Mouse (Mus musculus) forebrain, embryonic 13.5 days (tissue): ENCODE results near the gene Bmpr2. TPM values are rescaled to one million over a fixed set of nuclear protein-coding genes. Genes with fewer than 3 reads are reported as not detected.
"Not testable (repeated sequence)": the region's sequence is repeated elsewhere in the genome, so short reads cannot be mapped to it uniquely, and the experiment has no call there.

Source experiments
- ATAC-seq: fragments of 200-750 bp; cut with Nextera tagmentation; 2 replicates; pipeline ENCODE4 v1.8.0; 2017
- H3K27ac ChIP-seq: fragments of 300-500 bp; sonication (generic); 2 replicates; pipeline ENCODE4 v1.5.1; 2015; ENCODE audit warnings: inconsistent platforms, mild to moderate bottlenecking, moderate library complexity
- H3K27me3 ChIP-seq: fragments of 300-500 bp; sonication (generic); 2 replicates; pipeline ENCODE4 v1.6.1; 2015; ENCODE audit warnings: mild to moderate bottlenecking, inconsistent platforms
- H3K36me3 ChIP-seq: fragments of 300-500 bp; sonication (generic); 2 replicates; pipeline ENCODE4 v1.6.1; 2015; ENCODE audit warnings: mild to moderate bottlenecking, inconsistent platforms; ENCODE audit not compliant: poor library complexity, severe bottlenecking
- H3K4me1 ChIP-seq: fragments of 300-500 bp; sonication (generic); 2 replicates; pipeline ENCODE4 v1.6.1; 2015; ENCODE audit warnings: inconsistent platforms
- H3K4me2 ChIP-seq: fragments of 300-500 bp; sonication (generic); 2 replicates; pipeline ENCODE4 v1.6.1; 2015; ENCODE audit warnings: inconsistent platforms, mild to moderate bottlenecking, moderate library complexity
- H3K4me3 ChIP-seq: fragments of 300-500 bp; sonication (generic); 2 replicates; pipeline ENCODE4 v1.5.1; 2015; ENCODE audit warnings: mild to moderate bottlenecking, inconsistent platforms
- H3K9ac ChIP-seq: fragments of 300-500 bp; sonication (generic); 2 replicates; pipeline ENCODE4 v1.6.1; 2015; ENCODE audit warnings: mild to moderate bottlenecking, inconsistent platforms
- H3K9me3 ChIP-seq: fragments of 300-500 bp; sonication (generic); replicated peaks from 2 replicates; pipeline ENCODE4 v1.6.1; 2016; ENCODE audit warnings: inconsistent platforms
- WGBS: fragments of 180-500 bp; shearing (Covaris S2); methylation state at CpG from one replicate; pipeline ENCODE4 v1.1.7; 2015; 5-methylcytosine and 5-hydroxymethylcytosine counted together
- polyA plus RNA-seq: library from polyadenylated mRNA; unstranded; fragments of >200 nt; fragmentation: Nextera tagmentation; extraction: Ambion mirVana; gene quantifications from 2 replicates; pipeline ENCODE4 v1.2.1, GENCODE M21; 2015

The Bmpr2 gene
- polyA plus RNA-seq: 12.4 and 12.6 TPM in 2 replicates

GRCm38 (mm10) chr1:59763164-59763768, at the start of gene Bmpr2:
Bmpr2 (plus strand) TSS chr1:59763400.
- Histone ChIP-seq H3K4me1 (peaks cover 28% of the 10 kb centered on the region), H3K27me3 (no peaks in the 10 kb centered on the region), H3K27ac (peak within 1 kb of the TSS; percentile 98), H3K36me3 (no peaks in the 10 kb centered on the region; the same call in 1 of the 2 replicates), H3K4me3 (peak within 1 kb of the TSS; percentile 86), H3K4me2 (peak within 1 kb of the TSS; percentile 81), H3K9ac (peak within 1 kb of the TSS; percentile 94), H3K9me3 (no peaks in the 10 kb centered on the region)
- WGBS: 0% methylated on average over 51 of the region's 75 CpGs
- ATAC-seq: peak; percentile 94

DNA sequence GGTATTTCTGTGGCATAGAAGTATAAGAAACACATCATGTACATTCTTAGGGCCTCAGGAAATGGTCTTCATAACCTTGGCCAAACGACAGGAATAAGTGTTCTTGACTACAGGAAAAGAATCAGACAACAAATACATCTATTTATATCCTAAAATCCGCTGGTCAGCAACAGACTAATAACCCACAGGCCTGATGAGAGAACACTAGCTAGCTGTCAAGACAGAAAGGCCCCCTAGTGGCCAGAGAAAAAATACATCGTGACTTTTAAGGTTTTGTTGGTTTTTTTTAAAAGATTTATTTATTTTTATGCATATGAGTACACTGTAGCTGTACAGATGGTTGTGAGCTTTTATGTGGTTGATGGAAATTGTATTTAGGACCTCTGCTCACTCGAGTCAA, 43.3 kb upstream of the Bmpr2 start:
- H3K27me3 ChIP-seq: no peaks in the 10 kb centered on the region
- no peaks in the 10 kb centered on the region for H3K9me3 ChIP-seq
- H3K4me2 ChIP-seq: no peak overlapping the region
- H3K9ac ChIP-seq: no peak overlapping the region
- H3K4me3 ChIP-seq: no peak overlapping the region
- no peak for ATAC-seq
- no peak overlapping the region for H3K27ac ChIP-seq
- H3K36me3 ChIP-seq: peaks cover 47% of the 10 kb centered on the region
- H3K4me1 ChIP-seq: no peaks in the 10 kb centered on the region
- 57% methylated on average over 4 of the region's 4 CpGs for WGBS

DNA sequence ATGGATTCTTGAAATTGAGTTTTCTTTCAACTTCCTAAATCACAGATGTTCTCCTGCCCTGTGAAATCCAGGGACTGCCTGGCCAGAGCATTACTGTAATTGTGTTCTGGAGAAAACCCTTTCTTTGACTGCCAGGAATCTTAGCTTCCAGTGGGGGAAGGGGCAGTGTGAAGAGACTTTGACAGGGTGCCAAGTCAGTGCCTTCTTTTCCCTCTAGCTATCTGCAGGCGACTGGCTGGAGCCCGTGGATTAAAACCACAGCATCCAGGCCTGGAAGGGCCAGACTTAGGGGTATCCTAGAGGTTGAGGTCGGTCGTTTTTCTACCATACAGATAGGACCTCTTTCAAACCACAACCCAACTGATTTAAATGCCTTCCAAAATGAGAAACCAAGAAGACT, 37.5 kb upstream of the Bmpr2 start:
- H3K9me3 ChIP-seq: no peaks in the 10 kb centered on the region
- H3K4me2 ChIP-seq: no peak overlapping the region
- H3K36me3 ChIP-seq: peaks cover 12% of the 10 kb centered on the region
- no peak overlapping the region for H3K27ac ChIP-seq
- ATAC-seq: no peak
- H3K27me3 ChIP-seq: no peaks in the 10 kb centered on the region
- no peak overlapping the region for H3K4me3 ChIP-seq
- 0 out of 2 replicates have a peak, but pooled peaks cover 12% of the 10 kb centered on the region for H3K4me1 ChIP-seq
- 61% methylated on average over 4 of the region's 4 CpGs for WGBS
- no peak overlapping the region for H3K9ac ChIP-seq

DNA sequence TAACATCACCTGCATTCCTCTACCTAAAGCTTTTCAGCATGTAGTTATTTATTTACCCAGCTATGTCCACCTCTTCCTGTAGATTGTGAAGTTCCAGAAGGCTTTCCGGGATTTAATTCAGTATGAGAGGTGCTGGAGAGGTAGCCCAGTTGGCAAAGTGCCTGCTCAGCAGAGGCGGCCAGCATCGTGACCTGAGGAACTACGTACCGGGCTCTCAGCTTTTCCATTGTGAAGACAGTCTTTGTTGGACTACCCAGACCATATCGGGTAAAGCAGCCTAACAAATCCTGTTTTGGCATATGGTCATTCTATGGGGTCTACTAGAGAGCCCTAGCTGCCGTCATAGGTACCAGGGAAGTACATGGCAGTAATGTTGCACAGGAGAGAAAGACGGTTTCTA, 33.1 kb upstream of the Bmpr2 start:
- Histone ChIP-seq H3K27ac (no peak overlapping the region), H3K4me3 (no peak overlapping the region), H3K9ac (no peak overlapping the region), H3K4me2 (no peak overlapping the region), H3K4me1 (0 out of 2 replicates have a peak, but pooled peaks cover 13% of the 10 kb centered on the region), H3K27me3 (no peaks in the 10 kb centered on the region), H3K36me3 (no peaks in the 10 kb centered on the region), H3K9me3 (no peaks in the 10 kb centered on the region)
- 73% methylated on average over 8 of the region's 8 CpGs for WGBS
- no peak for ATAC-seq

- Histone ChIP-seq H3K27me3 (no peaks in the 10 kb centered on the region), H3K9ac (no peak overlapping the region), H3K4me2 (no peak overlapping the region), H3K4me3 (no peak overlapping the region), H3K36me3 (no peaks in the 10 kb centered on the region), H3K4me1 (0 out of 2 replicates have a peak, but pooled peaks cover 9% of the 10 kb centered on the region), H3K27ac (no peak overlapping the region), H3K9me3 (no peaks in the 10 kb centered on the region)
- WGBS: 33% methylated on average over 4 of the region's 4 CpGs
- ATAC-seq: peak; percentile 55; the same call in 1 of the 2 replicates
Measured at GRCm38 (mm10) chr1:59730737-59731136, 32.5 kb upstream of the Bmpr2 start.

GRCm38 (mm10) chr1:59734076-59734475, 29.1 kb upstream of the Bmpr2 start:
- Histone ChIP-seq H3K27ac (no peak overlapping the region), H3K36me3 (no peaks in the 10 kb centered on the region), H3K4me3 (no peak overlapping the region), H3K4me2 (no peak overlapping the region), H3K27me3 (no peaks in the 10 kb centered on the region), H3K9ac (no peak overlapping the region), H3K9me3 (no peaks in the 10 kb centered on the region), H3K4me1 (0 out of 2 replicates have a peak, but pooled peaks cover 8% of the 10 kb centered on the region)
- no peak for ATAC-seq
- WGBS: 86% methylated on average over 6 of the region's 6 CpGs

DNA sequence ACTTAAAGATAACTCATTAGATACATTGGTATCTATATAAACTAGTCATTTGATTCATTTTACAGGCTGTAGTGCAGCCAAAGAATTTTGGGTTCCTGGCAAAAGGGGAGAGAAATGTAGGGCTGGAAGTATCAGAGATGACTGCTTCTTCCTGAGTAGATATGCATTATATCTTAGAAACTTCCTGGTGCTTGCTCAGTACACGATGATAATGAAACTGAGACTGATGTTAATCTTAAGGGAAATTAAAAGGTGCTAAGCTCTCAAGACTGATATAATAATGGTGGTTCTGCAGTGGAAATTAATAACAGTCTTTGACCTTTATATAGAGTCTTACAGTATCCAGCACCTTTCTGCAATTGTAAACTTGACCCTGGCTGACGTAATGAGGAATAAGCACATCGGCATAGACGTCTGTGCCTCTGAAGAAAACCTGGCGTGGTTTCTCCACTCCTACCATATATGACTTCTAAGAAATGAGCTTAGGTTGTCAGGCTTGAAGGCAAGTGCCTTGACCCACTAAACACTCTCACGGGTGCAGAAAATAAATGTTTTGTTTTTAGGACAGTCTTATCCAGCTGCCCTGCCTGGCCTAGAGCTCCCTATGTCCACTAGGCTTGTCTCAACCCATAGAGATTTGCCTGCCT, 24.3 kb upstream of the Bmpr2 start:
- Histone ChIP-seq H3K9ac (no peak overlapping the region), H3K27ac (no peak overlapping the region), H3K36me3 (no peaks in the 10 kb centered on the region), H3K9me3 (no peaks in the 10 kb centered on the region), H3K27me3 (no peaks in the 10 kb centered on the region), H3K4me2 (no peak overlapping the region), H3K4me3 (no peak overlapping the region), H3K4me1 (no peaks in the 10 kb centered on the region)
- no peak for ATAC-seq
- WGBS: 86% methylated on average over 6 of the region's 6 CpGs

- Histone ChIP-seq H3K27me3 (no peaks in the 10 kb centered on the region), H3K4me3 (no peak overlapping the region), H3K4me1 (no peaks in the 10 kb centered on the region), H3K9me3 (no peaks in the 10 kb centered on the region), H3K9ac (no peak overlapping the region), H3K27ac (no peak overlapping the region), H3K4me2 (no peak overlapping the region), H3K36me3 (no peaks in the 10 kb centered on the region)
- WGBS: 68% methylated on average over 17 of the region's 17 CpGs
- no peak for ATAC-seq
Measured at GRCm38 (mm10) chr1:59739577-59740354, 23.4 kb upstream of the Bmpr2 start.

DNA sequence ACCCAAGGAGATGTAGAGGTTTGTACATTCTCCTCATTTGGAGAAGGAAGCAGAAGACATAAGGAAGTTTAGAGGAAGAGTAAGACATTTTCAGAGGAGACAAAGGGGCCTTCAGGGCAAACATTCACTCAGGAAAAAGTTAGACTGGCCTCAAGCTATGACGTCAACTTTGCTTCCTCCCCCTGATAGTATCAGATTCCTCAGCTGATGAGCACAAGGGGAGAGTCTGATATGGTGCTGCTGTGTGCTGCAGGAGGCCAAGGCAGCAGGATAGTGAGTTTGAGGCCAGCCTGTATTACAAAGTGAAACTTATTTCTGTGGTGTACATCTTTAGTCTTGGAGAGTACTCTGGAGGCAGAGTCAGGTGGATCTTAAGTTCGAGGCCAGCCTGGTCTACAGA, 14.2 kb upstream of the Bmpr2 start:
- Histone ChIP-seq H3K9me3 (no peaks in the 10 kb centered on the region), H3K4me3 (no peak overlapping the region), H3K27ac (no peak overlapping the region), H3K36me3 (no peaks in the 10 kb centered on the region), H3K9ac (no peak overlapping the region), H3K4me2 (no peak overlapping the region), H3K4me1 (no peaks in the 10 kb centered on the region), H3K27me3 (no peaks in the 10 kb centered on the region)
- 85% methylated on average over 2 of the region's 2 CpGs for WGBS
- ATAC-seq: no peak

DNA sequence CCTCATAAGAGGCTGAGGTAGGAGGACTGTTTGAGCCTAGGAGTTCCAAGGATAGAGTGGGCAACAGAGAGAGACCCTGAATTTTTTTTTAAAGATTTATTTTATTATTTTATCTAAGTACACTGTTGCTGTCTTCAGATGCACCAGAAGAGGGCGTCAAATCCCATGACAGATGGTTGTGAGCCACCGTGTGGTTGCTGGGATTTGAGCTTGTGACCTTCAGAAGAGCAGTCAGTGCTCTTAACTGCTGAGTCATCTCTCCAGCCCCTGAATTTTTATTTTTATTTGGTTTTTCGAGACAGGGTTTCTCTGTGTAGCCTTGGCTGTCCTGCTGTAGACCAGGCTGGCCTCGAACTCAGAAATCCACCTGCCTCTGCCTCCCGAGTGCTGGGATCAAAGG, 13.5 kb upstream of the Bmpr2 start:
- WGBS: 73% methylated on average over 5 of the region's 5 CpGs
- not testable (repeated sequence) for H3K4me2 ChIP-seq, H3K27ac ChIP-seq, H3K36me3 ChIP-seq, H3K27me3 ChIP-seq, H3K9me3 ChIP-seq, H3K9ac ChIP-seq, H3K4me1 ChIP-seq, H3K4me3 ChIP-seq, ATAC-seq

DNA sequence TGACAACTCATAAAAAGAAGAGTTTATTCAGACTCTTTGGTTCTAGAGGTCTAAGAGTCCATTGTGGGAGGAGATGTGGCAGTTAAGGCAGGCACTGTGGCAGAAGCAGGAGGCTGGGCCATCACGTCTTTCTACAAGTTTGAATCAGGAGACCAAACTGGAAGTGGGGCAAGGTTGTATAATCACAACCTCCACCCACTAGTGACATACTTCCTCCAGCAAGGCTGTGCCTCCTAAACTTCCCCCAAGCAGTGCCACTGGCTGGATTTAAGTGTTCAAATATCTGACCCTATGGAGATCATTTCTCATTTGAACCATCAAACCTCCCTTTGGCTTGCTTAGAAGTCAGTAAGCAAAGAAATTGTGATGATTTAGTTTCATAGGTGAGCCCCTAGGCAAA, 7.9 kb upstream of the Bmpr2 start:
- no peaks in the 10 kb centered on the region for H3K27me3 ChIP-seq
- H3K27ac ChIP-seq: no peak overlapping the region
- no peaks in the 10 kb centered on the region for H3K9me3 ChIP-seq
- no peaks in the 10 kb centered on the region for H3K4me1 ChIP-seq
- WGBS: 57% methylated on average over 1 of the region's 1 CpGs
- H3K9ac ChIP-seq: no peak overlapping the region
- H3K36me3 ChIP-seq: no peaks in the 10 kb centered on the region
- no peak overlapping the region for H3K4me3 ChIP-seq
- no peak for ATAC-seq
- no peak overlapping the region for H3K4me2 ChIP-seq

DNA sequence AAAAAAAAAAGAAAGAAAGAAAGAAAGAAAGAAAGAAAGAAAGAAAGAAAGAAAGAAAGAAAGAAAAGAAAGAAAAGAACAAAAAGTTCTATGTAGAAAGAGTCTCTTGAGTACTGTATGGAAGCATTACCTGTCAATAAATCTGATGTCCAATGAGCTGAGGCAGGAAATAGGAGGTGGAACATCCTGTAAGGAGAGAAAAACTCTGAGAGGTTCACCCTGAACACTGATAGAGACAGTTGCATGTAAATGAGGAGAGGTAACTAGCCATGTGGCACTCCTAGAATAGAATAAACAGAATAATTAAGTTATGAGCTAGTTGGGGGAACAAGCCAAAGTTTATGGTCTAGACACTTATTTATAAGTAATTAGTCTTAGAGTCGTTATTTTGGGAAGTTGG, 4.9 kb upstream of the Bmpr2 start:
- 0 out of 2 replicates have a peak, but pooled peaks cover 5% of the 10 kb centered on the region for H3K4me1 ChIP-seq
- no peak overlapping the region for H3K4me2 ChIP-seq
- no peaks in the 10 kb centered on the region for H3K9me3 ChIP-seq
- no peak overlapping the region for H3K4me3 ChIP-seq
- no peak overlapping the region for H3K9ac ChIP-seq
- WGBS: 87% methylated on average over 1 of the region's 1 CpGs
- ATAC-seq: no peak
- no peaks in the 10 kb centered on the region for H3K27me3 ChIP-seq
- no peaks in the 10 kb centered on the region for H3K36me3 ChIP-seq
- no peak overlapping the region for H3K27ac ChIP-seq
